ENCODE assay signal across 15 mouse cellular contexts in genomic region chr4:104988102-104988501, GRCm38 (mm10).
DNase-seq lines count a peak whose midpoint lies in the region; ATAC-seq and TF ChIP-seq lines count a peak whose summit lies in the region.
"Had no signal": no experiment of that assay in that cellular context is flagged by ENCODE, and none has a peak within 500 bp of the region (broad histone marks: within the 10 kb centered on the region; RNA-seq: fewer than 3 reads in every experiment).

No protein-coding gene starts in this region.

- peaks cover 7% of the 10 kb centered on the region for H3K4me1 ChIP-seq in cerebellum, adult 2 months (ENCODE audit: control insufficient read depth, insufficient read depth, low read length)
- H3K4me1 ChIP-seq: embryonic facial prominence, embryonic 12.5 days; forebrain, embryonic 15.5 days; liver, embryonic 12.5 days; midbrain, embryonic 15.5 days had no signal

- no peak for TF ChIP-seq CTCF in cerebellum, adult 2 months (IDR thresholded peaks at IDR 0.05; ENCODE audit: borderline replicate concordance, insufficient read depth, low read depth, low read length)

- WGBS in cerebellum, adult 2 months, result 59% methylated on average over 5 of the region's 5 CpGs

- ATAC-seq in cerebellum, adult (ENCODE audit: insufficient number of reproducible peaks, low FRiP score, low TSS enrichment), result no peak
- ATAC-seq: forebrain, embryonic 15.5 days; liver, embryonic 12.5 days; midbrain, embryonic 15.5 days had no signal

- H3K27me3 ChIP-seq in cerebellum, adult 2 months (ENCODE audit: control insufficient read depth, insufficient read depth, low read length), result no peaks in the 10 kb centered on the region; the same call in 1 of the 2 replicates
- H3K27me3 ChIP-seq: embryonic facial prominence, embryonic 12.5 days; forebrain, embryonic 15.5 days; liver, embryonic 12.5 days; midbrain, embryonic 15.5 days had no signal

- no peak overlapping the region for H3K4me3 ChIP-seq in cerebellum, adult 2 months (replicated peaks; ENCODE audit: insufficient read depth, low read depth, low read length)
- H3K4me3 ChIP-seq: embryonic facial prominence, embryonic 12.5 days; forebrain, embryonic 15.5 days; liver, embryonic 12.5 days; midbrain, embryonic 15.5 days had no signal

- DNase-seq in cerebellum, adult 11 months, result peak; percentile 29
- peak; percentile 93 for DNase-seq in NIH3T3 (ENCODE audit: low read depth)
- peak; percentile 69 to 83 for DNase-seq in cerebellum, adult 2 months
- peak; percentile 44 for DNase-seq in testis, postnatal 10 days (ENCODE audit: low spot score)
- DNase-seq in lung, postnatal 10 days, result no peak
- no peak for DNase-seq in left cerebral cortex, adult 18-20 months (ENCODE audit: low spot score in 2 of 2)
- no peak for DNase-seq in right cerebral cortex, postnatal 14 days
- DNase-seq: kidney, postnatal 14 days; lung, postnatal 4 days; thymus, postnatal 25 days had no signal

- H3K27ac ChIP-seq in cerebellum, adult 2 months (ENCODE audit: insufficient read depth, low read length), result no peak overlapping the region
- H3K27ac ChIP-seq: embryonic facial prominence, embryonic 12.5 days; forebrain, embryonic 15.5 days; liver, embryonic 12.5 days; midbrain, embryonic 15.5 days had no signal

- TF ChIP-seq POLR2A in cerebellum, adult 2 months (IDR thresholded peaks at IDR 0.05; ENCODE audit: borderline replicate concordance, insufficient read depth, low read length), result no peak

Comparison
In these comparisons a context has a peak if more than half of its experiments do, and no peak if none do; other contexts are left out.
1. DNase-seq: peak in cerebellum, adult 11 months (single experiment), NIH3T3 (single experiment), cerebellum, adult 2 months (2 of 2) and testis, postnatal 10 days (single experiment); none in lung, postnatal 10 days (single experiment), left cerebral cortex, adult 18-20 months (0 of 2) and right cerebral cortex, postnatal 14 days (single experiment).